Mouse (Mus musculus) lung, embryonic 15.5 days (tissue): Measurements from ENCODE around the gene Fam83e. TPM values are rescaled to one million over a fixed set of nuclear protein-coding genes. Genes with fewer than 3 reads are reported as not detected.

Experiments
- ATAC-seq: fragments of 200-750 bp; cut with Nextera tagmentation; 2 replicates; pipeline ENCODE4 v1.8.0; 2017; ENCODE audit warnings: moderate number of reproducible peaks, borderline replicate concordance; ENCODE audit not compliant: low FRiP score, low TSS enrichment; ENCODE audit errors: extremely low read depth
- H3K27ac ChIP-seq: fragments of 300-500 bp; sonication (generic); 2 replicates; pipeline ENCODE4 v1.5.1; 2015; ENCODE audit warnings: moderate library complexity, mild to moderate bottlenecking, inconsistent platforms
- H3K27me3 ChIP-seq: fragments of 300-500 bp; sonication (generic); 2 replicates; pipeline ENCODE4 v1.6.1; 2015; ENCODE audit warnings: inconsistent platforms
- H3K36me3 ChIP-seq: fragments of 300-500 bp; sonication (generic); 2 replicates; pipeline ENCODE4 v1.6.1; 2015; ENCODE audit warnings: inconsistent platforms
- H3K4me1 ChIP-seq: fragments of 300-500 bp; sonication (generic); 2 replicates; pipeline ENCODE4 v1.6.1; 2015; ENCODE audit warnings: inconsistent platforms
- H3K4me2 ChIP-seq: fragments of 300-500 bp; sonication (generic); 2 replicates; pipeline ENCODE4 v1.6.1; 2015; ENCODE audit warnings: inconsistent platforms, mild to moderate bottlenecking, moderate library complexity
- H3K4me3 ChIP-seq: fragments of 300-500 bp; sonication (generic); 2 replicates; pipeline ENCODE4 v1.5.1; 2015; ENCODE audit warnings: mild to moderate bottlenecking, inconsistent platforms
- H3K9ac ChIP-seq: fragments of 300-500 bp; sonication (generic); 2 replicates; pipeline ENCODE4 v1.6.1; 2015; ENCODE audit warnings: inconsistent platforms
- H3K9me3 ChIP-seq: fragments of 300-500 bp; sonication (generic); 2 replicates; pipeline ENCODE4 v1.6.1; 2016; ENCODE audit warnings: inconsistent platforms
- WGBS: fragments of 180-500 bp; shearing (Covaris S2); methylation state at CpG from one replicate; pipeline ENCODE4 v1.1.7; 2015; 5-methylcytosine and 5-hydroxymethylcytosine counted together
- polyA plus RNA-seq: library from polyadenylated mRNA; unstranded; fragments of >200 nt; fragmentation: Nextera tagmentation; extraction: Ambion mirVana; gene quantifications from 2 replicates; pipeline ENCODE4 v1.2.1, GENCODE M21; 2015

The Fam83e gene
- polyA plus RNA-seq = 1.4 and 1.5 TPM in 2 replicates

GRCm38 (mm10) chr7:45720413-45721233 lies at the start of gene Fam83e:
Gene Fam83e (plus strand): TSS chr7:45721212.
- Histone ChIP-seq H3K27ac (no peak within 1 kb of the TSS), H3K4me1 (peaks cover 40% of the 10 kb centered on the region), H3K27me3 (no peaks in the 10 kb centered on the region), H3K4me2 (no peak within 1 kb of the TSS), H3K9ac (no peak within 1 kb of the TSS), H3K36me3 (peaks cover 63% of the 10 kb centered on the region), H3K9me3 (no peaks in the 10 kb centered on the region), H3K4me3 (no peak within 1 kb of the TSS)
- 63% methylated on average over 14 of the region's 14 CpGs for WGBS
- peak; percentile 2; the same call in 1 of the 2 replicates for ATAC-seq

GRCm38 (mm10) chr7:45677627-45678295 lies 43.3 kb upstream of the Fam83e start:
- no peak for ATAC-seq
- no peaks in the 10 kb centered on the region for H3K9me3 ChIP-seq
- no peak overlapping the region for H3K9ac ChIP-seq
- H3K4me1 ChIP-seq = peaks cover 13% of the 10 kb centered on the region; the same call in 1 of the 2 replicates
- 46% methylated on average over 7 of the region's 7 CpGs for WGBS
- H3K36me3 ChIP-seq = no peaks in the 10 kb centered on the region
- H3K4me2 ChIP-seq = no peak overlapping the region
- H3K4me3 ChIP-seq = no peak overlapping the region
- H3K27me3 ChIP-seq = no peaks in the 10 kb centered on the region
- H3K27ac ChIP-seq = no peak overlapping the region

GRCm38 (mm10) chr7:45678513-45678912 lies 42.5 kb upstream of the Fam83e start:
- ATAC-seq = no peak
- Histone ChIP-seq H3K4me3 (no peak overlapping the region), H3K4me1 (peaks cover 13% of the 10 kb centered on the region; the same call in 1 of the 2 replicates), H3K36me3 (no peaks in the 10 kb centered on the region), H3K27me3 (no peaks in the 10 kb centered on the region), H3K9me3 (no peaks in the 10 kb centered on the region), H3K4me2 (no peak overlapping the region), H3K27ac (no peak overlapping the region), H3K9ac (no peak overlapping the region)
- WGBS = 91% methylated on average over 14 of the region's 14 CpGs

GRCm38 (mm10) chr7:45679966-45680621 lies 40.9 kb upstream of the Fam83e start:
- Histone ChIP-seq H3K9me3 (no peaks in the 10 kb centered on the region), H3K27ac (peak overlapping the region; percentile 35), H3K4me1 (peaks cover 13% of the 10 kb centered on the region; the same call in 1 of the 2 replicates), H3K27me3 (no peaks in the 10 kb centered on the region), H3K36me3 (no peaks in the 10 kb centered on the region), H3K4me3 (no peak overlapping the region), H3K4me2 (no peak overlapping the region), H3K9ac (no peak overlapping the region)
- no peak for ATAC-seq
- 63% methylated on average over 14 of the region's 14 CpGs for WGBS

- H3K9ac ChIP-seq = no peak overlapping the region
- H3K9me3 ChIP-seq = no peaks in the 10 kb centered on the region
- H3K4me2 ChIP-seq = no peak overlapping the region
- ATAC-seq = no peak
- H3K4me1 ChIP-seq = peaks cover 20% of the 10 kb centered on the region
- H3K4me3 ChIP-seq = no peak overlapping the region
- 66% methylated on average over 8 of the region's 8 CpGs for WGBS
- H3K36me3 ChIP-seq = no peaks in the 10 kb centered on the region
- H3K27ac ChIP-seq = peak overlapping the region; percentile 18
- H3K27me3 ChIP-seq = no peaks in the 10 kb centered on the region
Measured at GRCm38 (mm10) chr7:45681046-45681736, 39.8 kb upstream of the Fam83e start.

GRCm38 (mm10) chr7:45682144-45683126 lies 38.6 kb upstream of the Fam83e start:
- peak overlapping the region; percentile 44 for H3K4me2 ChIP-seq
- H3K9me3 ChIP-seq = no peaks in the 10 kb centered on the region
- H3K9ac ChIP-seq = no peak overlapping the region
- H3K36me3 ChIP-seq = no peaks in the 10 kb centered on the region
- H3K27ac ChIP-seq = peak overlapping the region; percentile 54
- no peak overlapping the region for H3K4me3 ChIP-seq
- H3K4me1 ChIP-seq = peaks cover 20% of the 10 kb centered on the region
- H3K27me3 ChIP-seq = no peaks in the 10 kb centered on the region
- ATAC-seq = peak; percentile 55; the same call in 1 of the 2 replicates
- WGBS = 27% methylated on average over 14 of the region's 14 CpGs

GRCm38 (mm10) chr7:45683396-45684050 lies 37.5 kb upstream of the Fam83e start, which contains the start of gene Ntn5:
Gene Ntn5 (plus strand): TSS chr7:45684022.
- Histone ChIP-seq H3K27ac (no peak within 1 kb of the TSS), H3K9me3 (no peaks in the 10 kb centered on the region), H3K27me3 (no peaks in the 10 kb centered on the region), H3K9ac (no peak within 1 kb of the TSS), H3K4me1 (peaks cover 20% of the 10 kb centered on the region), H3K4me3 (no peak within 1 kb of the TSS), H3K36me3 (no peaks in the 10 kb centered on the region), H3K4me2 (no peak within 1 kb of the TSS)
- no peak for ATAC-seq
- 79% methylated on average over 7 of the region's 7 CpGs for WGBS

- 25% methylated on average over 10 of the region's 10 CpGs for WGBS
- Histone ChIP-seq H3K9ac (no peak overlapping the region), H3K36me3 (no peaks in the 10 kb centered on the region), H3K27ac (no peak overlapping the region), H3K9me3 (no peaks in the 10 kb centered on the region), H3K27me3 (no peaks in the 10 kb centered on the region), H3K4me3 (no peak overlapping the region), H3K4me2 (no peak overlapping the region), H3K4me1 (peaks cover 17% of the 10 kb centered on the region)
- no peak for ATAC-seq
Measured at GRCm38 (mm10) chr7:45685811-45686210, 35.2 kb upstream of the Fam83e start.

GRCm38 (mm10) chr7:45686841-45687240 lies 34.2 kb upstream of the Fam83e start:
- Histone ChIP-seq H3K4me2 (no peak overlapping the region), H3K36me3 (no peaks in the 10 kb centered on the region), H3K9ac (no peak overlapping the region), H3K27ac (no peak overlapping the region), H3K9me3 (no peaks in the 10 kb centered on the region), H3K4me3 (no peak overlapping the region), H3K4me1 (peaks cover 12% of the 10 kb centered on the region), H3K27me3 (no peaks in the 10 kb centered on the region)
- WGBS = 58% methylated on average over 3 of the region's 3 CpGs
- no peak for ATAC-seq

- WGBS = 56% methylated on average over 6 of the region's 6 CpGs
- H3K27ac ChIP-seq = no peak overlapping the region
Measured at GRCm38 (mm10) chr7:45689099-45689498, 31.9 kb upstream of the Fam83e start.

More at GRCm38 (mm10) chr7:45689099-45689498, 31.9 kb upstream of the Fam83e start:
- no peaks in the 10 kb centered on the region for H3K9me3 ChIP-seq
- H3K9ac ChIP-seq = no peak overlapping the region
- H3K36me3 ChIP-seq = no peaks in the 10 kb centered on the region
- no peak overlapping the region for H3K4me3 ChIP-seq
- no peaks in the 10 kb centered on the region for H3K27me3 ChIP-seq
- H3K4me1 ChIP-seq = peaks cover 7% of the 10 kb centered on the region; the same call in 1 of the 2 replicates
- no peak overlapping the region for H3K4me2 ChIP-seq
- no peak for ATAC-seq
